Mouse (Mus musculus): ENCODE results near the gene BC034090.

DNA sequence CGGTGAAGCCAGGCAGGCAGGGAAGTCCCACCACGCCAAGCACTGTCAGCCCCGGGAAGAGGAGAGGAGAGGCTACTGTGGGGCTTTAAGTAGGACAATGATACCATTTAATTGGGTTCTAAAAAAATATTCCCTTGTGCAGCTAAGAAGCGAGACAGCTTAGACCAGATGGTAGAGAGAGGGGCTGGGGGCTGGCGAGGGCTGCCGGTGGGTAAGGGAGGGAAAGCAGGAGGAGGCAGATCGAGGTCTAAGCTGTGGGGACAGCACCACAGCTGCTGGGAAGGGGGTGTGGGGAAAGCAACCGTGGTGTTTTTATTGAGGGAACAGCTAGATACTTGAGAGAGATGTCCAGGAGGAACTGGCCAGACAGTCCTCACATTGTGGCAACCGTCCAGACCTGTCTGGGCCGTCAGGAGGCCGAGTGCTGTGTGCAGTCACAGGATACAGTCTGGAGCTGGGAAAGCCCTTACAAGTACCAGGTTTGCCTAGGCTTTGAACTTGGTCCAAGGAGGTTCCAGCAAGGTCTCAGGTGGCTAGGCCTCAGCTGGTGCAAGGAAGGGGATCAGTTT lies 22.1 kb downstream of the BC034090 start:
- TF ChIP-seq CTCF (conservative IDR thresholded peaks at IDR 0.05; ENCODE audit: low read length) (no peak), NANOG (IDR thresholded peaks at IDR 0.05; ENCODE audit: borderline replicate concordance, low read length) (no peak)
